Mouse (Mus musculus) embryonic fibroblast, embryonic 13.5 days (primary cell): ENCODE data around the gene Pglyrp2.

Source experiments
- CTCF ChIP-seq: IDR thresholded peaks from 2 replicates; pipeline ENCODE4 v1.5.1; 2011; ENCODE audit warnings: mild to moderate bottlenecking, control low read depth, low read length, moderate library complexity, borderline replicate concordance; ENCODE audit not compliant: insufficient read depth
- POLR2A ChIP-seq: IDR thresholded peaks from 2 replicates; pipeline ENCODE4 v1.6.1; 2011; ENCODE audit warnings: low read depth, mild to moderate bottlenecking, control low read depth, low read length, moderate library complexity

GRCm38 (mm10) chr17:32468494-32468893, 44.5 kb upstream of the Pglyrp2 start:
- TF ChIP-seq POLR2A (no peak), CTCF (no peak)
